Mouse (Mus musculus): ENCODE data around the gene Afdn.

DNA sequence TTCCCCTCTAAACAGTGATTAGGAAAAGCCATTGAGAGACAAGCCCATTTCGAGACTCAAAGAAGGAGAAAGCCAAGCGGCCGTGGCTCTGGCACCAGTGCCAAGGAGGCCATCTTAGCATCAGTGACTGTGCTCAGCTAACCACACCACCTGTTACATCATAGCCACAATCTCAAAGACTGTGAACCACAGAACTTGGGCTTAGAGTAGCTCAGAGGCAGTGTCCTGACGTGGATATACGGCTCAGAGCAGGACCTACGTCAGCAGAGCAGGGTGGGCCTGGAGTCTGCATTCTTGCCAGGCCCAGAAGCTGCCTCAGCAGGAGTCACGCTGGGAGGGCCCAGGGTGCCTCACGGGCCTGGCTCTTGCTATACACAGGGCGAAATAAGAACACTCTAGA lies 44.8 kb upstream of the Afdn start:
- TF ChIP-seq CTCF (IDR thresholded peaks at IDR 0.05; ENCODE audit: low read depth) (no peak), EP300 (IDR thresholded peaks at IDR 0.05; ENCODE audit: low read depth) (no peak)

Measured in heart, postnatal 0 days (tissue).